ENCODE assay signal across 8 mouse cellular contexts in the genomic region with DNA sequence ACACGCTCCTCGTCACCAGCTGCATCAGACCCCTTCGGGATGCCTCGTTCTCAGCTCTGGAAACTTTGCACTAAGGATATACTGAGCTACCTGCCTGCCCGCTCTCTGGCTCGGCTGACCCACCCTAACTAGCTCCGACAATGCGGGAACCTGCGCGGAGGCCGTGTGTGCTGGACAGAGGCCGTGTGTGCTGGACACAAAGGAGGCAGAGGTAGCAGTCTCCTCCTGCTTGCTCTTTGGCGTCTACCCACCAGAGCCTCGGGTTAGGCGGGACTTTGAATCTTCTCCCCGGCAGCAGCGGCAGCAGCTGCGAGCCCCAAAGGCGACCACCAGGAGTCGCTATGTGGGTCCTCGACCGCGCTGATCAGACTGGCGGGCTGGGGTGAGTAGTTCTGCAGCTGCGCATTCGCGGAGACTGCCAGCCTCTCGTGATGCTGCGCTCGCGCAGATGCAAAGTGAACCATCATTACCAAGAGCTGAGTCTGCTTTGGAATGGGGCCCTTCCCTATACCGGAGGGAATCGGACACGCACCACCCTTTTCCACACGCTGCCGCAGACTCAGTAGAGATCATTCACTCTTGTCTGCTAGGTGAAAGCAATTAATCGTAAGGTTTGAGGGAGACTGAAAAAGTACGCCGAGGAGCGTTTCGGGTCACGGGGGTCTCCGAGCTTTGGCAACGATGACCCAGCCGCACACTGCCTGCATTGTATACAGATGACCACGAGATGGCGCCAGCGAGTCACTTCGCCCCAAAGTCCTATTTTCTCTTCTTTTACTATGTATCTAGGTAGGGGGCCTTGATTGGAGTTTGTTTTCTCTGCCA. TPM values are rescaled to one million over a fixed set of nuclear protein-coding genes. Genes with fewer than 3 reads are reported as not detected.
DNase-seq lines count a peak whose midpoint lies in the region; ATAC-seq lines count a peak whose summit lies in the region.

No protein-coding gene starts in this region.

- H3K4me2 ChIP-seq in intestine, embryonic 14.5 days (ENCODE audit: low read length), result peak overlapping the region; percentile 81

- H3K4me3 ChIP-seq in intestine, embryonic 14.5 days (ENCODE audit: low read depth, low read length), result peak overlapping the region; percentile 45

- H3K27ac ChIP-seq in intestine, embryonic 14.5 days (ENCODE audit: low read depth), result peak overlapping the region; percentile 76

- H3K4me1 ChIP-seq in intestine, embryonic 14.5 days (replicated peaks; ENCODE audit: control insufficient read depth, insufficient read depth, low read length), result no peaks in the 10 kb centered on the region; the same call in 1 of the 2 replicates

- DNase-seq in adrenal gland, adult 2 months, result peak; percentile 92
- DNase-seq in embryo, embryonic 11 days, result peak; percentile 94
- DNase-seq in gastrocnemius, postnatal 25 days, result peak; percentile 90
- peak; percentile 98 for DNase-seq in intestine, embryonic 14.5 days (ENCODE audit: low spot score)
- peak; percentile 94 to 96 for DNase-seq in left cerebral cortex, postnatal 14 days (ENCODE audit: low spot score in 2 of 2)
- DNase-seq in right cerebral cortex, postnatal 25 days, result peak; percentile 93
- peak; percentile 77 to 88 for DNase-seq in urinary bladder, postnatal 36 days (ENCODE audit: low spot score in 2 of 2)

- intact Hi-C loops in left cerebral cortex, postnatal 14 days (cut with DNase I), result loop anchor here (5.0 kb wide), 1 partner anchor 224 kb away; no protein-coding TSS in a partner anchor

- H3K27me3 ChIP-seq in intestine, embryonic 14.5 days (replicated peaks; ENCODE audit: control insufficient read depth, insufficient read depth, low read length), result peaks cover under 1% of the 10 kb centered on the region; the same call in 1 of the 2 replicates

- H3K9ac ChIP-seq in intestine, embryonic 14.5 days (ENCODE audit: low read length), result peak overlapping the region; percentile 63

- no peaks in the 10 kb centered on the region for H3K36me3 ChIP-seq in intestine, embryonic 14.5 days (ENCODE audit: control insufficient read depth, insufficient read depth, low read length)

- H3K9me3 ChIP-seq in intestine, embryonic 14.5 days (ENCODE audit: control insufficient read depth, low read length), result no peaks in the 10 kb centered on the region

- ATAC-seq in intestine, embryonic 14.5 days (replicated peaks; ENCODE audit: low FRiP score, low TSS enrichment, low read depth), result peak; percentile 94
- ATAC-seq in megakaryocyte-erythroid progenitor cell, adult 5-6 weeks (replicated peaks; ENCODE audit: low FRiP score, low TSS enrichment, poor library complexity, severe bottlenecking), result peak; percentile 93

- under 1% methylated on average over 49 of the region's 49 CpGs for WGBS in intestine, embryonic 14.5 days

RNA-seq across cellular contexts. Expression of gene Hist2h2bb, which starts 8.5 kb away (rescaled TPM):
- total RNA-seq in adrenal gland, adult 2 months (2021), result 10 to 100 TPM; 61.7 to 85.5 TPM
- polyA plus RNA-seq in adrenal gland, adult 2 months (2012; rRNA removed), result 0.93 TPM in 1 of 2 replicates, not detected in the other
- total RNA-seq in gastrocnemius, postnatal 25 days (2021), result 10 to 100 TPM; 30.8 to 37.0 TPM
- polyA plus RNA-seq in intestine, embryonic 14.5 days (2014; fragmentation: Nextera tagmentation; extraction: Ambion mirVana), result 20.1 and 22.0 TPM in 2 replicates
- 100 to 1,000 TPM; 127 to 148 TPM for total RNA-seq in left cerebral cortex, postnatal 14 days (2021)
- total RNA-seq in megakaryocyte-erythroid progenitor cell, adult 5-6 weeks (2014; fragmentation: Nextera tagmentation), result 1,021 and 1,485 TPM in 2 replicates
- 6,042 and 11,084 TPM in 2 replicates for total RNA-seq in megakaryocyte-erythroid progenitor cell, adult 5-6 weeks (2017)

RNA-seq across cellular contexts. Expression of gene Hist2h3b, which starts 9.6 kb away (rescaled TPM):
- 10 to 100 TPM; 50.8 to 65.4 TPM for total RNA-seq in adrenal gland, adult 2 months (2021)
- 30.9 and 38.0 TPM in 2 replicates for polyA plus RNA-seq in adrenal gland, adult 2 months (2012; rRNA removed)
- 10 to 100 TPM; 24.6 to 29.5 TPM for total RNA-seq in gastrocnemius, postnatal 25 days (2021)
- polyA plus RNA-seq in intestine, embryonic 14.5 days (2014; fragmentation: Nextera tagmentation; extraction: Ambion mirVana), result 77.9 and 79.1 TPM in 2 replicates
- total RNA-seq in left cerebral cortex, postnatal 14 days (2021), result 10 to 100 TPM; 56.6 to 91.2 TPM
- 432 and 521 TPM in 2 replicates for total RNA-seq in megakaryocyte-erythroid progenitor cell, adult 5-6 weeks (2014; fragmentation: Nextera tagmentation)
- 172 and 646 TPM in 2 replicates for total RNA-seq in megakaryocyte-erythroid progenitor cell, adult 5-6 weeks (2017)

RNA-seq across cellular contexts. Expression of gene Hist2h4, which starts 14.9 kb away (rescaled TPM):
- 10 to 100 TPM; 15.2 to 26.7 TPM for total RNA-seq in adrenal gland, adult 2 months (2021)
- polyA plus RNA-seq in adrenal gland, adult 2 months (2012; rRNA removed), result 2.7 and 2.8 TPM in 2 replicates
- total RNA-seq in gastrocnemius, postnatal 25 days (2021), result 1 to 10 TPM; 7.5 to 8.7 TPM
- polyA plus RNA-seq in intestine, embryonic 14.5 days (2014; fragmentation: Nextera tagmentation; extraction: Ambion mirVana), result 11.1 and 14.2 TPM in 2 replicates
- 10 to 100 TPM; 26.2 to 28.6 TPM for total RNA-seq in left cerebral cortex, postnatal 14 days (2021)
- 76.1 and 135 TPM in 2 replicates for total RNA-seq in megakaryocyte-erythroid progenitor cell, adult 5-6 weeks (2014; fragmentation: Nextera tagmentation)
- total RNA-seq in megakaryocyte-erythroid progenitor cell, adult 5-6 weeks (2017), result 49.9 and 105 TPM in 2 replicates

RNA-seq across cellular contexts. Expression of gene Fcgr1, which starts 15.8 kb away (rescaled TPM):
- total RNA-seq in adrenal gland, adult 2 months (2021), result 1 to 10 TPM; 1.9 to 2.1 TPM
- polyA plus RNA-seq in adrenal gland, adult 2 months (2012; rRNA removed), result 2.2 and 2.3 TPM in 2 replicates
- under 1 TPM; 0.33 to 0.40 TPM for total RNA-seq in gastrocnemius, postnatal 25 days (2021)
- 3.4 TPM in 2 replicates for polyA plus RNA-seq in intestine, embryonic 14.5 days (2014; fragmentation: Nextera tagmentation; extraction: Ambion mirVana)
- total RNA-seq in left cerebral cortex, postnatal 14 days (2021), result 1 to 10 TPM; 2.1 to 2.7 TPM
- total RNA-seq in megakaryocyte-erythroid progenitor cell, adult 5-6 weeks (2014; fragmentation: Nextera tagmentation), result not detected in 2 replicates
- total RNA-seq in megakaryocyte-erythroid progenitor cell, adult 5-6 weeks (2017), result 0.11 TPM in 1 of 2 replicates, not detected in the other

RNA-seq across cellular contexts. Expression of gene Hist2h3c1, which starts 31.5 kb away (rescaled TPM):
- total RNA-seq in adrenal gland, adult 2 months (2021), result 1 to 10 TPM in 1 of 2 experiments, not detected in 1; 2.0 TPM
- polyA plus RNA-seq in adrenal gland, adult 2 months (2012; rRNA removed), result not detected in 2 replicates
- not detected for total RNA-seq in gastrocnemius, postnatal 25 days (2021)
- polyA plus RNA-seq in intestine, embryonic 14.5 days (2014; fragmentation: Nextera tagmentation; extraction: Ambion mirVana), result 0.56 and 2.0 TPM in 2 replicates
- not detected for total RNA-seq in left cerebral cortex, postnatal 14 days (2021)
- total RNA-seq in megakaryocyte-erythroid progenitor cell, adult 5-6 weeks (2014; fragmentation: Nextera tagmentation), result 2.9 and 4.4 TPM in 2 replicates
- not detected in 2 replicates for total RNA-seq in megakaryocyte-erythroid progenitor cell, adult 5-6 weeks (2017)

Comparison
In these comparisons a context has a peak if more than half of its experiments do, and no peak if none do; other contexts are left out.
1. Peak in every context shown above with its lines: DNase-seq, ATAC-seq, H3K4me3 ChIP-seq and H3K27ac ChIP-seq.
2. RNA of gene Hist2h2bb, which starts 8.5 kb away (total RNA-seq): 1,021 to 11,084 TPM in megakaryocyte-erythroid progenitor cell, adult 5-6 weeks; 127 to 148 TPM in left cerebral cortex, postnatal 14 days, 61.7 to 85.5 TPM in adrenal gland, adult 2 months and 30.8 to 37.0 TPM in gastrocnemius, postnatal 25 days; every median in the first group is over 4 times any median in the second.